Mouse (Mus musculus) liver, embryonic 16.5 days (tissue): Measurements from ENCODE around the gene Cux1. TPM values are rescaled to one million over a fixed set of nuclear protein-coding genes. Genes with fewer than 3 reads are reported as not detected.

Experiments
- ATAC-seq: fragments of 200-750 bp; cut with Nextera tagmentation; 2 replicates; pipeline ENCODE4 v1.8.0; 2017; ENCODE audit warnings: low read depth, mild to moderate bottlenecking, moderate number of reproducible peaks, moderate library complexity
- H3K27ac ChIP-seq: fragments of 300-500 bp; sonication (generic); 2 replicates; pipeline ENCODE4 v1.5.1; 2014; ENCODE audit warnings: mild to moderate bottlenecking, low read length
- H3K27me3 ChIP-seq: fragments of 300-500 bp; sonication (generic); 2 replicates; pipeline ENCODE4 v1.6.1; 2014; ENCODE audit warnings: low read depth, low read length, mixed read lengths; ENCODE audit not compliant: control insufficient read depth, insufficient read depth
- H3K36me3 ChIP-seq: fragments of 300-500 bp; sonication (generic); 2 replicates; pipeline ENCODE4 v1.6.1; 2014; ENCODE audit warnings: mild to moderate bottlenecking; ENCODE audit not compliant: control insufficient read depth, insufficient read depth
- H3K4me1 ChIP-seq: fragments of 300-500 bp; sonication (generic); 2 replicates; pipeline ENCODE4 v1.6.1; 2014; ENCODE audit warnings: low read depth, low read length, mixed read lengths; ENCODE audit not compliant: control insufficient read depth
- H3K4me2 ChIP-seq: fragments of 300-500 bp; sonication (generic); 2 replicates; pipeline ENCODE4 v1.6.1; 2014; ENCODE audit warnings: low read depth, low read length, mixed read lengths
- H3K4me3 ChIP-seq: fragments of 300-500 bp; sonication (generic); 2 replicates; pipeline ENCODE4 v1.5.1; 2014; ENCODE audit warnings: low read depth, mild to moderate bottlenecking, low read length
- H3K9ac ChIP-seq: fragments of 300-500 bp; sonication (generic); 2 replicates; pipeline ENCODE4 v1.6.1; 2014; ENCODE audit warnings: low read depth, low read length
- H3K9me3 ChIP-seq: fragments of 300-500 bp; sonication (generic); replicated peaks from 2 replicates; pipeline ENCODE4 v1.6.1; 2016; ENCODE audit warnings: low read length; ENCODE audit not compliant: control insufficient read depth
- WGBS: fragments of 180-500 bp; shearing (Covaris S2); extraction: QIAGEN DNeasy Blood & Tissue Kit; methylation state at CpG from one replicate; pipeline ENCODE4 v1.1.7; 2014; ENCODE audit not compliant: insufficient replicate concordance; 5-methylcytosine and 5-hydroxymethylcytosine counted together
- polyA plus RNA-seq: library from polyadenylated mRNA; unstranded; fragments of >200 nt; fragmentation: Nextera tagmentation; extraction: Ambion mirVana; gene quantifications from 2 replicates; pipeline ENCODE4 v1.2.1, GENCODE M21; 2015

The Cux1 gene
- polyA plus RNA-seq, 1 experiment from 2014 or later = 17.1 TPM

DNA sequence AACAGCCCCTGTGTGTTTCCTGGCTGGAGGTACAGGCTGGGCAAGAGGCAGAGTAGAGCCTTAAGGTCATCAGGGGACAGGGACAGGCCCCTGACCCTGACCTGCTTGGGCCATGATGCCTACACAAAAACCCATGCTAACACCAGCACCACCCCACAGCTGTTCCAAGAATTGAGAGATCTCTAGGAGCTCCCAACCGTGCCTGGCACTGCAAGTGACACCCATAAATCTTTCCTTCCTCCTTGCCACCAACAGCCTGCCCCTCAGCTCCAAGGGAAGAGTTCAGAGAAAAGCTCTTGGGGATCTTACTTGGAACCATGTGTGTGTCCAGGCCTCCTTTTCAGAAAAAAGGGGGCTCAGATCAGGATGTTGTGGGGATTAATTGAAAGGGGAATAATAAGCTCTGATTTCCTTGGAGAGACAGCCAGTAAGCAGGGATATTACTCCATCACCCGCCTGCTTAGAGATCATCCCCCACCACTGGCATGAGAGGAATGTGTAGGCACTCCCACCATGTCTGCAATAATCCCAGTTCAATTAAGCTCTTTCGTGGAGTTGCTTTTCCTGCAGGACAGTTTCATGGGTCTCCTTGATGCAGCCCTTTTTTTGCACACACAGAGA lies 44.3 kb downstream of the Cux1 start:
- no peak overlapping the region for H3K27ac ChIP-seq
- H3K36me3 ChIP-seq = no peaks in the 10 kb centered on the region
- H3K4me1 ChIP-seq = peaks cover 2% of the 10 kb centered on the region
- H3K4me2 ChIP-seq = no peak overlapping the region
- no peaks in the 10 kb centered on the region for H3K27me3 ChIP-seq
- H3K9ac ChIP-seq = no peak overlapping the region
- no peaks in the 10 kb centered on the region for H3K9me3 ChIP-seq
- WGBS = 43% methylated on average over 3 of the region's 3 CpGs
- no peak overlapping the region for H3K4me3 ChIP-seq
- no peak for ATAC-seq

DNA sequence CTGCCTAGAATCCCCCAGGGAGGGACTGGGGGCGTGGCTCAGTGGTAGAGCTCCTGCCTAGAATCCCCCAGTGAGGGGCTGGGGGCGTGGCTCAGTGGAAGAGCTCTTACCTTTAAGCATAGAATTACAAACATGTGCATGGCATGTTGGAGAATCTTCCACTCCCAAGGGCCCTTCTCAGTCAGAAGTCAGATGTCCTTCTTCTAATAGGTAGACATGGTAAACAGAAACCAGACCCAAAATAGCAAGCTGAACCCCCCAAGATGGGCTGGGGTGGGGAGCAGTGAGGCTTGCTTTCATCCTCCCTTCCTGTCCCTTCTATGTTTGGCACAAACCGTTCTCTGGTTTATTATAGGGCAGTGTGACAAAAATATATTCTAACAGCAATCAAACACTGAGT lies 45.6 kb downstream of the Cux1 start:
- Histone ChIP-seq H3K36me3 (no peaks in the 10 kb centered on the region), H3K27me3 (no peaks in the 10 kb centered on the region), H3K27ac (no peak overlapping the region), H3K4me1 (peaks cover 2% of the 10 kb centered on the region), H3K9ac (no peak overlapping the region), H3K9me3 (no peaks in the 10 kb centered on the region), H3K4me3 (no peak overlapping the region), H3K4me2 (no peak overlapping the region)
- ATAC-seq = no peak
- WGBS = 57% methylated on average over 3 of the region's 3 CpGs

DNA sequence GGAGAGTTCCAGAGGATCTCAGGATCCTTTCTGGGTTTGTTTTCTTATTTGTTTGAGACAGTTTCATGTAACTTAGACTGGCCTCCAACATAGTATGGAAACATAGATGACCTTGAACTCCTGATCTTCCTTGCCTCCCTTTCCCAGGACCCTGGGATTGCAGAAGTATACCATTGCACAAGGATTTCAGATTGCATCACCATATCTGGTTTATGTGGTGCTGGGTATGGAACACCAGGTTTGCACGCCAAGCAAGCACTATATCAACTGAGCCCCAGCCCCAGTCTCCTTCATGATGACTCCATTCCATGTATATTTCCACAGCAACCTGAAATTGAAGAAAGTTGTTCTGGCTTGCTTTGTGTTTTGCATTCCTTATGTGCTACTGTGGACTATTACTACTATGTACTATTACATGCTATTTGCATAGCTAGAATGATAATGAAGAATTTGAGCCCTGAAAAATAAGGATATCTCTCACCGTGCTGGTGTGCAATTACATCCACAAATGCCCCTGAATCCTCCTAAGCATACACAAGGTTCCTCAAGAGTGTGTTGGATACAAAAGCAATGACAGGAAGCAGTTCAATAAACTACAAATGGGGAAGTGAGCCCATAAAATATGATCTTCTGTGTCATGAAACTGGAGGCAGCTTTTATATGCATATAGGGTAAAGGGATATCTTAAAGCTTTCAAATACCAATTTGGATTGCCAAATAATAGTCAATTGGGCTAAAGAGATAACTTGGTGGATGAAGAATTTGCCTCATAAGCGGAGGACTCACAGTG lies 48.4 kb downstream of the Cux1 start:
- Histone ChIP-seq H3K4me1 (peaks cover 7% of the 10 kb centered on the region), H3K36me3 (no peaks in the 10 kb centered on the region), H3K4me2 (no peak overlapping the region), H3K9ac (no peak overlapping the region), H3K27me3 (no peaks in the 10 kb centered on the region), H3K9me3 (no peaks in the 10 kb centered on the region), H3K4me3 (no peak overlapping the region), H3K27ac (no peak overlapping the region)
- ATAC-seq = no peak
- WGBS = 58% methylated on average over 3 of the region's 3 CpGs

DNA sequence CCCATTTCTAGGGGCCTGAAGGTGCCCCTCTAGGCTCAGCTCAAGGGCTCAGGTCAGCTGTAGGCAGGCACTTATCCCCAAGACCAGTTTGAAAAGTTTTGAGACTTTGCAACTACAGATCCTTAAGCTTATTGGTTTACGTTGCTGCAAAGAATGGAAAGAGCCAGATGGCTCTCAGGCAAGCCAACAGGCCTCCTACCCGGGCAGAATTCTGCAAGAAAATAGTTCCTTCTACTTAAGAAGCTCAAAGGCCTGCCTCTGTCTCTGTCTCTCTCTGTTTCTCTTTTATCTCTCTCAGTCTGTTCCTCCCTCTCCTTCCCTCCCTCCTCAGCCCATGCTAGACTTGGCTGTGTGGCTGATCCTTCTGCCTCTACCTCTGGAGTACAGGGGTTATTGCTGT lies 49.8 kb downstream of the Cux1 start:
- no peak overlapping the region for H3K4me2 ChIP-seq
- no peak overlapping the region for H3K4me3 ChIP-seq
- ATAC-seq = no peak
- H3K9ac ChIP-seq = no peak overlapping the region
- H3K9me3 ChIP-seq = no peaks in the 10 kb centered on the region
- H3K27me3 ChIP-seq = no peaks in the 10 kb centered on the region
- H3K4me1 ChIP-seq = peaks cover 8% of the 10 kb centered on the region
- no peaks in the 10 kb centered on the region for H3K36me3 ChIP-seq
- 62% methylated on average over 2 of the region's 2 CpGs for WGBS
- H3K27ac ChIP-seq = no peak overlapping the region

DNA sequence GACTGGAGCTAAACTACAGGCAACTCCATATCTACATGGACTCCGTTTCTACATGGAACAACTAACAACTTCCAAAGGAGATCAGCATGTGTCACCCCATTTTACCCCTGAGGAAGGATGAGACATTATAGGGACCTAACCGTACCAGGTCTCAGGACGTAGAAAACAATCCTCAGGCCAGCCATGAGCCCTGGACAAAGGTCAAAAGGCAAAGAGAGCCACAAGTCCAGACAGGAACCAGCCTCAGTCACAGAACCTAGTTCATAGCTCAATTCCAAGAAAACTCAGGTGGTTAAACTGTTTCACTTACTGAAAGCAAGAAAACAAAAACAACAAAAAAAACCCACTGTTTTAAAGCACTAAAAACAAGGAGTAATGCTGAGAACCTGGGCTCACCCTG lies 50.7 kb downstream of the Cux1 start:
- ATAC-seq = no peak

DNA sequence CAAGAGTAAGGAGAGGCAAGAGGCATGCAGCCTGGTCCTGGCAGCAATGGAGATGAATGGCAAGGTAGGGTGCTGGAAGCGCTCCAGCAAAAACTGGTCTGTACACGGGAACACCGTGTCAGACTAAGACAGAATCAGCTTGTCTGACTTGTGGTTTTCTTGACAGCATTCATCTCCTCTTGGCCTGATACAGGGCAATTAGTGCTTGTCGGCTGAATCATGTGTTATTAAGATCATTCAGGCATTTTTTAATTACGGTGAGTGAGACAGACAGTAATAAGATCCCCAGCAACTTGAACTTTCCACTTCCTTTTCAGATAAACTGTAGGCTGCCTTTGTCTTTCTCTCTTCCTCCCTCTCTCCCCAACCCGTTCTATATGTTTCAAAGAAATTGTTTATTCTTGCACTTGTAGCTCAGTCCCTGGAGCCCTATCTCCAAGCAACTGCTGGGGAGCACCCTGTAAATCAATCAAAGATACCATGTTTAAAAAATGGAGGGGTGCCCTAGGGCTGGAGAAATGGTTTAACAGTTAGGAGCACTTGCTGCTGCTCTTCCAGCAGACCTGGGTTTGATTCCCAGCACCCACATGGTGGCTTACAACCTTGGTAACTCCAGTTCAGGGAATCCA lies 53.1 kb downstream of the Cux1 start:
- WGBS = 41% methylated on average over 6 of the region's 6 CpGs
- H3K4me1 ChIP-seq = peaks cover 8% of the 10 kb centered on the region

More for the DNA sequence above, 50.7 kb downstream of the Cux1 start:
- Histone ChIP-seq H3K4me1 (peaks cover 8% of the 10 kb centered on the region), H3K9ac (no peak overlapping the region), H3K9me3 (no peaks in the 10 kb centered on the region), H3K27me3 (no peaks in the 10 kb centered on the region), H3K4me3 (no peak overlapping the region), H3K27ac (no peak overlapping the region), H3K36me3 (no peaks in the 10 kb centered on the region), H3K4me2 (no peak overlapping the region)
- WGBS = 76% methylated on average over 3 of the region's 3 CpGs

DNA sequence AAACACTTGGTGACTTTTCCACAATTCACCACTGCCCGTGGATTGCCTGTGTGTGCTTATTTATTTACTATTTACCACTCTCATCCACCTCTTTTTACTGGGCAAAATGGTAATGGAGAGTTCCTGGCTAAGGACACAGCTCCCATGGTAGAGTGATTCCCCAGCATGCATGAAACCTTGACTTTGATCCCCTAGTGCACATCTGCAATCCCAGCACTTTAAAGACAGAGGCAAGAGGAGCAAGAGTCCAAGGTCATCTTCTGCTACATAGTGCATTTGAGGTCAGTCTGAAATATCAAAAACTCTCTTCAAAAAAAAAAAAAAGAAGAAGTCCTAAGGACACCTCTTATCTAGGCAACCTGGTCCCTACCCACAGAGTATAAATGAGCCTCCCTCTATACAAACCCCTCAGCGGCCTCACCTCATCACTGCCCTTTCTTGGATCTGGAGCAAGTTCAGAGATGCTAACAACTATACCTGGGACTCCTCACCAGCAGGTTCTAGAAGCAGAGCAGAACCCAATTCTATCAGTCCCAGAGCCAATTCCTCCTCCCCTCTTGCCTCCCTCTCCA lies 55.1 kb downstream of the Cux1 start:
- no peak overlapping the region for H3K4me2 ChIP-seq
- H3K27ac ChIP-seq = no peak overlapping the region
- no peaks in the 10 kb centered on the region for H3K27me3 ChIP-seq
- H3K9ac ChIP-seq = no peak overlapping the region
- WGBS = 51% methylated on average over 2 of the region's 2 CpGs
- ATAC-seq = no peak
- H3K36me3 ChIP-seq = no peaks in the 10 kb centered on the region
- peaks cover 5% of the 10 kb centered on the region for H3K4me1 ChIP-seq
- no peak overlapping the region for H3K4me3 ChIP-seq
- H3K9me3 ChIP-seq = no peaks in the 10 kb centered on the region

More for the DNA sequence above, 53.1 kb downstream of the Cux1 start:
- Histone ChIP-seq H3K36me3 (no peaks in the 10 kb centered on the region), H3K4me2 (no peak overlapping the region), H3K27ac (no peak overlapping the region), H3K9ac (no peak overlapping the region), H3K27me3 (no peaks in the 10 kb centered on the region), H3K9me3 (no peaks in the 10 kb centered on the region), H3K4me3 (no peak overlapping the region)
- ATAC-seq = no peak

DNA sequence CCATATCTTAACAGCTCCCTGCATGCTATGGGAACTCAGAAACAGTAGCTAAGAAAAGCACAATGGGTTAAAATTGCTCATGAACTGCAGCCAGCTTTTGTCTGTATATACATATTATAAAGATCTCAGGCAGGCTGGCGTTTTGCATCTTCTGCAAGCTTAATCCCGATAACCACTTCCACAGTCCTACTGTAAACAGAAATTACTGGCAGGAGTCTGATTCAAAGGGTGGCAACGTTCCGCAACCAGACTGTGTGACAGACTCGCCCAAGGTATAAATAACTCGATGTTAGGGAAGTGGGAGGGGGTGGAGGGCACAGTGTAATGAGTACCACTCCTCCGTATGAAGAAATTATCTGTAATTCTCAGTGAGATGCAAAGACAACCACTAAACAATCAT lies 55.9 kb downstream of the Cux1 start:
- no peaks in the 10 kb centered on the region for H3K9me3 ChIP-seq
- H3K27me3 ChIP-seq = no peaks in the 10 kb centered on the region
- H3K27ac ChIP-seq = no peak overlapping the region
- ATAC-seq = no peak
- no peak overlapping the region for H3K4me2 ChIP-seq
- H3K9ac ChIP-seq = no peak overlapping the region
- WGBS = 32% methylated on average over 7 of the region's 7 CpGs
- H3K4me1 ChIP-seq = peaks cover 5% of the 10 kb centered on the region
- no peak overlapping the region for H3K4me3 ChIP-seq
- H3K36me3 ChIP-seq = no peaks in the 10 kb centered on the region

DNA sequence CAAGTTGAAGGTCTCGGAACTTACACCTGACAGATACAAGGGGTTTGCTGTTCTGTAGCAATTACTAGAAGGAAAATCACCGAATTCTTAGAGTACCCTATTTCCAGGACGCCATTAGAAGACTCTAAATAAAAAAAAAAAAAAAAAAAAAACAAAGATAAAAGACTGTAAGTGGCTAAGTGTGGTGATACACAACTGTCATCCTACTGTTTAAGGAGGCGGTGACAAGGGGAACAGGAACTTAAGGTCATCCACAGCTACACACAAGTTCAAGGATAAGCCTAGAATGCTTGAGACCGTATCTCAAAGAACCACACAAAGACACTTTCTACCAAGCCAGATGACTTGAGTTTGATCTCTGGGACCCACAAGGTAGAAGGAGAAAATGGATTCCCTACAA lies 56.7 kb downstream of the Cux1 start:
- no peaks in the 10 kb centered on the region for H3K27me3 ChIP-seq
- H3K4me2 ChIP-seq = no peak overlapping the region
- H3K4me1 ChIP-seq = peaks cover 5% of the 10 kb centered on the region
- WGBS = 62% methylated on average over 5 of the region's 5 CpGs
- ATAC-seq = no peak
- no peak overlapping the region for H3K4me3 ChIP-seq
- no peak overlapping the region for H3K9ac ChIP-seq
- no peak overlapping the region for H3K27ac ChIP-seq
- H3K36me3 ChIP-seq = no peaks in the 10 kb centered on the region
- no peaks in the 10 kb centered on the region for H3K9me3 ChIP-seq
